Mouse (Mus musculus) intestine, embryonic 15.5 days (tissue): ENCODE measurements around the gene Phf21a. TPM values are rescaled to one million over a fixed set of nuclear protein-coding genes. Genes with fewer than 3 reads are reported as not detected.
A peak's percentile ranks its signal among the peaks of the same experiment; 100 is the strongest.

Experiments used
- ATAC-seq: fragments of 200-750 bp; cut with Nextera tagmentation; 2 replicates; pipeline ENCODE4 v1.8.0; 2017; ENCODE audit warnings: moderate TSS enrichment, moderate library complexity
- H3K27ac ChIP-seq: fragments of 300-500 bp; sonication (generic); 2 replicates; pipeline ENCODE4 v1.5.1; 2015; ENCODE audit warnings: mild to moderate bottlenecking, inconsistent platforms
- H3K27me3 ChIP-seq: fragments of 300-500 bp; sonication (generic); replicated peaks from 2 replicates; pipeline ENCODE4 v1.6.1; 2015; ENCODE audit warnings: inconsistent platforms
- H3K36me3 ChIP-seq: fragments of 300-500 bp; sonication (generic); 2 replicates; pipeline ENCODE4 v1.6.1; 2015; ENCODE audit warnings: inconsistent platforms
- H3K4me1 ChIP-seq: fragments of 300-500 bp; sonication (generic); replicated peaks from 2 replicates; pipeline ENCODE4 v1.6.1; 2015; ENCODE audit warnings: inconsistent platforms
- H3K4me2 ChIP-seq: fragments of 300-500 bp; sonication (generic); replicated peaks from 2 replicates; pipeline ENCODE4 v1.6.1; 2015; ENCODE audit warnings: mild to moderate bottlenecking, inconsistent platforms
- H3K4me3 ChIP-seq: fragments of 300-500 bp; sonication (generic); replicated peaks from 2 replicates; pipeline ENCODE4 v1.5.1; 2015; ENCODE audit warnings: inconsistent platforms
- H3K9ac ChIP-seq: fragments of 300-500 bp; sonication (generic); 2 replicates; pipeline ENCODE4 v1.6.1; 2015; ENCODE audit warnings: inconsistent platforms
- H3K9me3 ChIP-seq: fragments of 300-500 bp; sonication (generic); 2 replicates; pipeline ENCODE4 v1.6.1; 2016; ENCODE audit warnings: inconsistent platforms
- WGBS: fragments of 180-500 bp; shearing (Covaris S2); methylation state at CpG from one replicate; pipeline ENCODE4 v1.1.7; 2015; 5-methylcytosine and 5-hydroxymethylcytosine counted together
- polyA plus RNA-seq: library from polyadenylated mRNA; unstranded; fragments of >200 nt; fragmentation: Nextera tagmentation; extraction: Ambion mirVana; gene quantifications from 2 replicates; pipeline ENCODE4 v1.2.1, GENCODE M21; 2015

Gene Phf21a
- polyA plus RNA-seq, 1 experiment from 2014 or later, result 19.1 TPM

- peak; percentile 50 for ATAC-seq
- Histone ChIP-seq H3K36me3 (no peaks in the 10 kb centered on the region), H3K9ac (peak overlapping the region; percentile 55), H3K27ac (peak overlapping the region; percentile 33; the same call in 1 of the 2 replicates), H3K9me3 (no peaks in the 10 kb centered on the region), H3K4me1 (peaks cover 19% of the 10 kb centered on the region), H3K27me3 (peaks cover 14% of the 10 kb centered on the region), H3K4me3 (peak overlapping the region; percentile 63), H3K4me2 (peak overlapping the region; percentile 100)
- WGBS, result under 1% methylated on average over 63 of the region's 63 CpGs
Observed at GRCm38 (mm10) chr2:92059481-92060220, 33.3 kb upstream of the Phf21a start.

- no peak overlapping the region for H3K27ac ChIP-seq
- H3K27me3 ChIP-seq, result peaks cover 14% of the 10 kb centered on the region
- ATAC-seq, result no peak
- 23% methylated on average over 6 of the region's 6 CpGs for WGBS
- no peaks in the 10 kb centered on the region for H3K36me3 ChIP-seq
- H3K9ac ChIP-seq, result peak overlapping the region; percentile 55
- peak overlapping the region; percentile 63 for H3K4me3 ChIP-seq
- no peaks in the 10 kb centered on the region for H3K9me3 ChIP-seq
- peaks cover 19% of the 10 kb centered on the region for H3K4me1 ChIP-seq
- peak overlapping the region; percentile 100 for H3K4me2 ChIP-seq
Observed at GRCm38 (mm10) chr2:92060291-92060690, 32.6 kb upstream of the Phf21a start.

- 77% methylated on average over 5 of the region's 5 CpGs for WGBS
- no peak for ATAC-seq
- H3K4me3 ChIP-seq, result no peak overlapping the region
- no peak overlapping the region for H3K4me2 ChIP-seq
- H3K27ac ChIP-seq, result no peak overlapping the region
- H3K9me3 ChIP-seq, result no peaks in the 10 kb centered on the region
- H3K4me1 ChIP-seq, result peaks cover 17% of the 10 kb centered on the region; the same call in 1 of the 2 replicates
- no peaks in the 10 kb centered on the region for H3K36me3 ChIP-seq
- no peak overlapping the region for H3K9ac ChIP-seq
- peaks cover 14% of the 10 kb centered on the region for H3K27me3 ChIP-seq
Observed at GRCm38 (mm10) chr2:92061337-92061736, 31.6 kb upstream of the Phf21a start.

DNA sequence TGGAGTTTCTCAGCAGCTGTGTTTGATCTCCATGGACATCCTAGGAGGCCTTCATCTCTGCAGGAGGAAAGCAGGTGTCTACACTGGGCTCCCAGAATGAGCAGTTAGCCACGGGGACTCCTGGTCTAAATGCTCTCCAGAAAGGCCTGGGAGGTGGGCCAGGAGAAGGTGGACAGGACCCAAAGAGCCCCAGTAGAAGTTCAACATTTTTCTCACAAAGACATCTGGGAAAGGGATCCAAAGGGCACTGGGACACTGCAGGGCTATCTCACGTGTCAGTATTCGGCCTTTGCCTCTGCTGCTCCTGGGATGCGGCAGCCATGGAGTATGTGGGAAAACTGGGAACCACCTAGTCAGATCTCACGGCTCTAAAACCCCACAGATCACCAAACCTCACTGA, 29.8 kb upstream of the Phf21a start:
- 65% methylated on average over 5 of the region's 5 CpGs for WGBS
- H3K9me3 ChIP-seq, result no peaks in the 10 kb centered on the region

GRCm38 (mm10) chr2:92065269-92065888, 27.5 kb upstream of the Phf21a start:
- 85% methylated on average over 8 of the region's 8 CpGs for WGBS
- no peaks in the 10 kb centered on the region for H3K9me3 ChIP-seq
- no peak for ATAC-seq

More for the DNA sequence above, 29.8 kb upstream of the Phf21a start:
- H3K9ac ChIP-seq, result no peak overlapping the region
- no peak overlapping the region for H3K4me2 ChIP-seq
- ATAC-seq, result no peak
- H3K4me1 ChIP-seq, result peaks cover 17% of the 10 kb centered on the region; the same call in 1 of the 2 replicates
- H3K27me3 ChIP-seq, result peaks cover 14% of the 10 kb centered on the region
- no peaks in the 10 kb centered on the region for H3K36me3 ChIP-seq
- no peak overlapping the region for H3K27ac ChIP-seq
- H3K4me3 ChIP-seq, result no peak overlapping the region

GRCm38 (mm10) chr2:92065938-92066337, 27.0 kb upstream of the Phf21a start:
- WGBS, result 59% methylated on average over 6 of the region's 6 CpGs
- ATAC-seq, result no peak
- no peak overlapping the region for H3K4me2 ChIP-seq
- no peaks in the 10 kb centered on the region for H3K36me3 ChIP-seq
- H3K4me3 ChIP-seq, result no peak overlapping the region
- no peaks in the 10 kb centered on the region for H3K4me1 ChIP-seq
- H3K9me3 ChIP-seq, result no peaks in the 10 kb centered on the region
- no peaks in the 10 kb centered on the region for H3K27me3 ChIP-seq
- H3K27ac ChIP-seq, result no peak overlapping the region
- H3K9ac ChIP-seq, result no peak overlapping the region

More at GRCm38 (mm10) chr2:92065269-92065888, 27.5 kb upstream of the Phf21a start:
- Histone ChIP-seq H3K36me3 (no peaks in the 10 kb centered on the region), H3K4me3 (no peak overlapping the region), H3K27ac (no peak overlapping the region), H3K27me3 (peaks cover under 1% of the 10 kb centered on the region; the same call in 1 of the 2 replicates), H3K4me2 (no peak overlapping the region), H3K4me1 (no peaks in the 10 kb centered on the region), H3K9ac (no peak overlapping the region)

DNA sequence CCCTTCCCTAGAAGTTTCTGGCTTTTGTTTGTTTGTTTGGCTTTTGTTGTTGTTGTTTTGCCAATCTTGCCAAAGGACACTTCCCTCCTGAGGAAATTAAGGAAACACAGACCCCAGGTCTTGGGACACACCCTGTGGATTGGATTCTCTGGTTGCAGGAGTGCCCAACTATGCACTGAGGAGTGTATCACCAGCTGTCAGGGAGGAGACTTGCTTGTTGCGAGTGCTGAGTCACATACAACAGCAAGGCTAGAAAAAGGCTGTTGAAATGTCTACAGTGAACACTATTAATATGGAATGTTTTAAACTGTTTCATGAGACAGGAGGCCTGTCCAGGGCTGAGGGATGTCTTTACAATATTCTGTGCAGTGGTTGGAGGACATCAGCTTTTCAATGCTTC, 26.0 kb upstream of the Phf21a start:
- H3K27me3 ChIP-seq, result no peaks in the 10 kb centered on the region
- no peak for ATAC-seq
- 47% methylated on average over 1 of the region's 1 CpGs for WGBS

GRCm38 (mm10) chr2:92067600-92067999, 25.3 kb upstream of the Phf21a start:
- H3K27ac ChIP-seq, result no peak overlapping the region
- no peak overlapping the region for H3K4me3 ChIP-seq
- ATAC-seq, result no peak
- H3K9ac ChIP-seq, result no peak overlapping the region
- H3K9me3 ChIP-seq, result no peaks in the 10 kb centered on the region
- no peaks in the 10 kb centered on the region for H3K27me3 ChIP-seq
- no peak overlapping the region for H3K4me2 ChIP-seq
- 53% methylated on average over 3 of the region's 3 CpGs for WGBS
- no peaks in the 10 kb centered on the region for H3K36me3 ChIP-seq
- H3K4me1 ChIP-seq, result no peaks in the 10 kb centered on the region

More for the DNA sequence above, 26.0 kb upstream of the Phf21a start:
- no peaks in the 10 kb centered on the region for H3K36me3 ChIP-seq
- no peak overlapping the region for H3K4me2 ChIP-seq
- no peaks in the 10 kb centered on the region for H3K4me1 ChIP-seq
- H3K27ac ChIP-seq, result no peak overlapping the region
- H3K9me3 ChIP-seq, result no peaks in the 10 kb centered on the region
- H3K9ac ChIP-seq, result no peak overlapping the region
- no peak overlapping the region for H3K4me3 ChIP-seq

GRCm38 (mm10) chr2:92069630-92070029, 23.3 kb upstream of the Phf21a start:
- no peaks in the 10 kb centered on the region for H3K36me3 ChIP-seq
- WGBS, result 68% methylated on average over 5 of the region's 5 CpGs
- no peaks in the 10 kb centered on the region for H3K9me3 ChIP-seq
- H3K27ac ChIP-seq, result no peak overlapping the region
- H3K4me2 ChIP-seq, result no peak overlapping the region
- no peak overlapping the region for H3K4me3 ChIP-seq
- no peak for ATAC-seq
- H3K27me3 ChIP-seq, result no peaks in the 10 kb centered on the region
- no peak overlapping the region for H3K9ac ChIP-seq
- no peaks in the 10 kb centered on the region for H3K4me1 ChIP-seq

DNA sequence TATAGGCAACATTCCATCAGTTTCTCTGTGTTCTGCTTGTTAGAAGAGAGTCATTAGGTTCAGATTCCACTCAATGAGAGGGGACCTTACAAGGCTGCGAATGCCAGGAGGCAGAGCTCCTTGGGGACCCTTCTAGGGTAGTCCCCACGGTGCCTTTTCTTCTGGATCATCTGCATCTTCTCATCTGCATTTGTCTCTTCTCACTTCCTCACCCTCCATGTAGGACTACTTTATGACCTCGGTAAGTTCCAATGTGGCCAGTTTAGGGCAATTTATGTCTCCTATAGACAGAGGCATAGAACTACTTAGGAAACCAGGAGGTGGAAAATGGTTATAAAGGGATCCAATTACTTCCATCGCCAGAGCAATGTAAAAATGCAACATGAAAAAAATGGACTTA, 21.8 kb upstream of the Phf21a start:
- 79% methylated on average over 4 of the region's 4 CpGs for WGBS

GRCm38 (mm10) chr2:92076086-92076692, 16.7 kb upstream of the Phf21a start:
- Histone ChIP-seq H3K4me3 (no peak overlapping the region), H3K9me3 (no peaks in the 10 kb centered on the region), H3K9ac (no peak overlapping the region), H3K4me2 (no peak overlapping the region), H3K27ac (no peak overlapping the region), H3K27me3 (no peaks in the 10 kb centered on the region), H3K4me1 (no peaks in the 10 kb centered on the region), H3K36me3 (no peaks in the 10 kb centered on the region)
- no peak for ATAC-seq
- 82% methylated on average over 13 of the region's 13 CpGs for WGBS

More for the DNA sequence above, 21.8 kb upstream of the Phf21a start:
- H3K36me3 ChIP-seq, result no peaks in the 10 kb centered on the region
- no peak overlapping the region for H3K27ac ChIP-seq
- H3K4me3 ChIP-seq, result no peak overlapping the region
- no peak overlapping the region for H3K4me2 ChIP-seq
- no peaks in the 10 kb centered on the region for H3K9me3 ChIP-seq
- H3K9ac ChIP-seq, result no peak overlapping the region
- H3K27me3 ChIP-seq, result no peaks in the 10 kb centered on the region
- ATAC-seq, result no peak
- no peaks in the 10 kb centered on the region for H3K4me1 ChIP-seq

DNA sequence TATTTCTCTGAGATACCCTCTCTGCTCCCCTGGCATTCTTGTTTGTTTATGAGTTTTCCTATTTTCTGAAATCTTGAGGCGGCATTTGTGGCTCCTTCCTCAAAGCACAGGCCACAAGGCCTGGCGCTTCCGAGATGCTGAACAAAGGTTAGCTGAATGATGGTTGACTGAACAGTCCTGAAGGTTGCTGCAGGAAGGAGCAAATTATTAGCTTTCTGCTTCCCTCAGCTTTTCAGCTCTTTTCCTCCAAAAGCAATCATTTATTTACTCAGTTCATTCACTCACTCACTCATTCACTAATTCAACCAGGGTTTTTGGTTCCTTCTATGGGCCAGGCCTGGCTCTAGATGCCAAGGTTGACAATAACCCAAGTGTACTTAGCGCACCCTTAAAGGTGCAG, 10.7 kb upstream of the Phf21a start:
- no peak for ATAC-seq
- Histone ChIP-seq H3K27me3 (no peaks in the 10 kb centered on the region), H3K9ac (no peak overlapping the region), H3K27ac (no peak overlapping the region), H3K4me1 (no peaks in the 10 kb centered on the region), H3K4me3 (no peak overlapping the region), H3K9me3 (no peaks in the 10 kb centered on the region), H3K4me2 (no peak overlapping the region), H3K36me3 (no peaks in the 10 kb centered on the region)
- WGBS, result 93% methylated on average over 4 of the region's 4 CpGs
